Mouse (Mus musculus) A20 (cell line): Measurements from ENCODE around the gene Tmem169.

Experiments used
- DNase-seq: peaks from one replicate; pipeline ENCODE4 v3.0.0-alpha.2; 2011; ENCODE audit warnings: low read depth, low spot score

Gene Tmem169

DNA sequence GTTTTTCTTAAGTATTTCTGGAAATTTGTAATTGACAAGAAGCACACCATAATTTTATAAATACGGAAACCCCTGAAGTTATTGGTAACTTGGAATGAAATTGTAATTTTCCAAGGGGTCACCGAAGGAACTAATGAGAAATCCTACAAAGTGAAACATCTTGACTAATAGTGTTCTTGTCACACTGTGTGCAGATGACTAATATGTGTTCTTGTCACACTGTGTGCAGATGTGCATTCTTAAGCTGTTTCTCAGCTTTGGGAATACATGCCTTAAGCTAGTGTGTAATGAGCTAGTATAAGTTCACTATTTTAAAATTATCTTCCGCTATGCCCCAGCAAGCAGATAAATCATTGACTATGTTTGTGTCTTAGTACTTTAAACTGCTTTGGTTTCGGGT is 39.1 kb downstream of the Tmem169 start:
- DNase-seq = no peak

DNA sequence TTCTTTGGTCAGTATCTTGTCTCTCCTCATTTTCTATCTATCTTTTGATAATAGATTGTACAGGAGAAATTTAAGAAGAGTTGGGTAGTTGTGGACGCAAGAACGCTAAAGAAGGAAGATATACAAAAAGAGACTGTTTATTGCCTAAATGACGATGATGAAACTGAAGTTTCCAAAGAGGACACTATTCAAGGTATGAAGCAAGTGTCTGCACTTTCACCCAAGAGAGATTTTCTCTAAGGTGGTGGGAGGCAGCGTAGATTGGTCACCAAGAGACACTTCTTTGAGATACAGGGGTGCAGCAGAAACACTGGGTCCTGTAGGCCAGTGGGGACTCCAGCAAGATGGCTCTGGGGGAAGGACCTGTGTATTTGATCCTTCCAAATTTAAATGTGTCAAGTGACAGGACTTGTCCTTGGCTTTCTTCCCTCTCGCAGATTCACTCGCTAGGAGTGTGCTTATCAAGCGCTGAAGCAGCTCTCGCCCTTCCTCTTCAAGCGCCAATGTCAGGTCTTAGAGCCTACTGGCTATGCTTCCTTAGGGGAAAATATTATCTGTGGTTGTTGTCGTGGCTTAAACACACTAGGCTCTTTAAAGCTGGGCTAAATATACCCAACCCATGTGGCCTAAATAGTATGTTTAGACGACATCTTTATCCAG is 42.1 kb downstream of the Tmem169 start:
- no peak for DNase-seq

GRCm38 (mm10) chr1:72334807-72335206 is 50.6 kb downstream of the Tmem169 start:
- no peak for DNase-seq

DNA sequence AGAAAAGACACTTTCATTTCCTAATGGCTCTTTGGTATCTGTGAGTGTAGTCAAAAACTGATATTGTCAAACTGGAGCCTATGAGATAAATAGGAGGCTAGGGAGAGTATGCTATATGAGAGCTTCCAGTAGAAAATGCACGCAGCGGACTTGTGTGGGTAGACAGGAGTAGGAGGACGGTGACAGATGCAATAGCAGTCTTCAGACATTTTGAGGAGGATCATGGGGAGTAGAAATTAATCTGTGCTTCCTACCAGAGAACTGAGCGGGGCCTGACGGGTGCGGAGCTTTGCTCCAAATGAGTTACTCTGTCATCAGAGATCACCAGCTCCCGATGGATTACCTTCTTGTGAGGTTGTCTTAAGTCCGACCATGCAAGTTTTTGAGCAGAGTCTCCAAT is 52.6 kb downstream of the Tmem169 start:
- no peak for DNase-seq

DNA sequence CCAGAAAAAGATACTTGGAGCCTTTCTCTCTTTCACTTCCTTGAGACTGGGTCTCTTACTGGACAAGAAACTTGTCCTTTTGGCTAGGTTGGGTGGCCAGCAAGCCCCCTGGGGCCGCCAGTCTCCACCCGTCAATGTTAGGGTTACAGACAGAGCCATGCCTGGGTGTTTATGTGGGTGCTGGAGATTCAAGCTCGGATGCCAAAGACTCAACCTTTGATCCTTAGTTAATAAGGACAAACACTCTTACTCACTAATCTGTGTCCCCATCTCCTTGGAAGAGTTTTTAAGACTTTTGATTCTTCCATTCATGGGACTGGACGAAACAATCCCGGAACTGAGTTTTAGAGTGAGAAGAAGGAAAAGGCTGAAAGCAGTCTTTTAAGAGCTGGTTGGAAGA is 54.2 kb downstream of the Tmem169 start:
- DNase-seq = no peak

DNA sequence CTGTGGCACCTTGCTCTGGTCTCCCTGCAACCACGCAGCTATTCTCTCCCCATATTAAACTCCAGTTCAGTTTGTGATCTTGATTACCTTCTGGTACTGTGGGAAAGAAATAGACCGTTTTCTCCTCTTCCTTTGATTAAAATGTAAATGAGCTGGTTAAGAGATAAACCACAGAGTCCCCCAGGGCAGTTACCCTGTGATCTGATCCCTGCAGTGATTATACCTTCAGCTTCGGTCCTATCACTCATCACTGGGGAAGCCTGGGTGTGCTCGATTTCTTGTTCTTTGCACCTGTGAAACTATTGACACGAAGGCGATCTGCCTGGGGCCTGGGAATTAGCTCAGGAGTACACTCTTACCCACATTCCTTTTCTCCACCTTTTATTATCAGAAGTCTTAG is 63.7 kb downstream of the Tmem169 start:
- no peak for DNase-seq
